Mouse (Mus musculus) hindbrain, postnatal 0 days (tissue): ENCODE measurements at regions not wholly inside any gene's neighbourhood (a gene's known extent, or its start where the extent isn't known, plus 50 kb on each side); places are given as distances from the start of the nearest gene placed in this dataset.

Experiments
- ATAC-seq: fragments of 200-750 bp; cut with Nextera tagmentation; 2 replicates; pipeline ENCODE4 v1.8.0; 2017; ENCODE audit warnings: mild to moderate bottlenecking, moderate TSS enrichment, moderate library complexity
- DNase-seq: peaks from one replicate; pipeline ENCODE4 v3.0.0-alpha.2; 2015; ENCODE audit warnings: low spot score
- H3K27ac ChIP-seq: fragments of 300-500 bp; sonication (generic); 2 replicates; pipeline ENCODE4 v1.5.1; 2014; ENCODE audit warnings: mild to moderate bottlenecking
- H3K27me3 ChIP-seq: fragments of 300-500 bp; sonication (generic); 2 replicates; pipeline ENCODE4 v1.6.1; 2014; ENCODE audit warnings: low read length, mixed read lengths; ENCODE audit not compliant: insufficient read depth
- H3K36me3 ChIP-seq: fragments of 300-500 bp; sonication (generic); 2 replicates; pipeline ENCODE4 v1.6.1; 2014; ENCODE audit warnings: low read length, mixed read lengths; ENCODE audit not compliant: insufficient read depth
- H3K4me1 ChIP-seq: fragments of 300-500 bp; sonication (generic); 2 replicates; pipeline ENCODE4 v1.6.1; 2014; ENCODE audit warnings: antibody characterized with exemption, low read length, mixed read lengths; ENCODE audit not compliant: insufficient read depth
- H3K4me2 ChIP-seq: fragments of 300-500 bp; sonication (generic); 2 replicates; pipeline ENCODE4 v1.6.1; 2014; ENCODE audit warnings: low read depth, mild to moderate bottlenecking, low read length, moderate library complexity, mixed read lengths
- H3K4me3 ChIP-seq: fragments of 300-500 bp; sonication (generic); 2 replicates; pipeline ENCODE4 v1.5.1; 2014; ENCODE audit warnings: low read length
- H3K9ac ChIP-seq: fragments of 300-500 bp; sonication (generic); replicated peaks from 2 replicates; pipeline ENCODE4 v1.6.1; 2014; ENCODE audit warnings: mild to moderate bottlenecking, low read length, moderate library complexity, mixed read lengths
- H3K9me3 ChIP-seq: fragments of 300-500 bp; sonication (generic); 2 replicates; pipeline ENCODE4 v1.6.1; 2016; ENCODE audit warnings: low read length, mixed read lengths
- CTCF ChIP-seq: IDR thresholded peaks from 2 replicates; pipeline ENCODE4 v1.5.1; 2016; ENCODE audit warnings: antibody characterized with exemption, control low read depth, low read depth
- WGBS: fragments of 180-500 bp; shearing (Covaris S2); extraction: QIAGEN DNeasy Blood & Tissue Kit; methylation state at CpG from one replicate; pipeline ENCODE4 v1.1.7; 2014; 5-methylcytosine and 5-hydroxymethylcytosine counted together

DNA sequence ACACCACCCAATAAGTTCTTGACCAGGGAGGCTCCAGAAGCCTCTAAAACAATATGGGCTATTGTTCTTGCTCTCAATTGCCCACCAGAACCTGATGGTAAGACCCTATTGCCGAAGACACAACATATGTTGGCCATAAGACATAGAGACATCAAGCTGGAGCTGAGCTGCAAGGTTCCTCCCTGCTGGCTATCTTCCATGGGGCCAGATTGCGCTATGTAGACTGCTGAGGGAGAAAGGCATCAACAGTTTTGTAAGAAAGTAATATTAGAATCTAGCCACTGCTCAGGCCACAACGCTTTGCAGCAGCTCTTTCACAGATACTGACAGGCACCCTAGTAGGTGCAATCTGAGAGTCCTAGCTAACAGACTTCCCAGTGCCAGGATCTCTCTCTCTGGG, 144.2 kb downstream of the Erv3 start:
- TF ChIP-seq CTCF: no peak
- no peaks in the 10 kb centered on the region for H3K9me3 ChIP-seq
- no peak overlapping the region for H3K27ac ChIP-seq
- no peak for ATAC-seq
- H3K9ac ChIP-seq: no peak overlapping the region
- WGBS: 79% methylated on average over 3 of the region's 3 CpGs
- H3K27me3 ChIP-seq: no peaks in the 10 kb centered on the region
- DNase-seq: no peak
- H3K4me2 ChIP-seq: no peak overlapping the region
- H3K4me3 ChIP-seq: no peak overlapping the region
- H3K36me3 ChIP-seq: no peaks in the 10 kb centered on the region
- no peaks in the 10 kb centered on the region for H3K4me1 ChIP-seq

DNA sequence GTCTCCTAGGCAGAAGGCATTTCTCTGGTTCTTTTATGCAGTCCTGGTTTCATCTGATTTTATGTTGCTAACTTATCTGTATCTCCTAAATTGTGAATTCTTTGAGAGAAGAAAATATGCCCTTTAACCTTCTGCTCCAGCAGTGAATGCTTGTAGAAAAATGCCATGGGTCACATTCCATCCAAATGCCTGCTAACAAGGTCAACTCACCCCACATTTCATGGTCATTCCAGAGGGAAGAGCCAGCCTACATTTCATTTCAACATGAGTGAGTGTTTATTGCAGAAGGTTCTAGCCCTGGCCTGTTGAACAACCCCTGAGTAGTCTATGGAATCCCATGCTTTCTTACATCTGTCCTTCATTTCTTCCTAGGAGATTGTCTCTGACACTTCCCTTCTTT, 147.7 kb downstream of the Erv3 start:
- Histone ChIP-seq H3K4me3 (no peak overlapping the region), H3K27ac (no peak overlapping the region), H3K4me2 (no peak overlapping the region), H3K9ac (no peak overlapping the region), H3K27me3 (no peaks in the 10 kb centered on the region), H3K9me3 (no peaks in the 10 kb centered on the region), H3K4me1 (no peaks in the 10 kb centered on the region), H3K36me3 (no peaks in the 10 kb centered on the region)
- ATAC-seq: no peak
- DNase-seq: no peak
- no peak for TF ChIP-seq CTCF

DNA sequence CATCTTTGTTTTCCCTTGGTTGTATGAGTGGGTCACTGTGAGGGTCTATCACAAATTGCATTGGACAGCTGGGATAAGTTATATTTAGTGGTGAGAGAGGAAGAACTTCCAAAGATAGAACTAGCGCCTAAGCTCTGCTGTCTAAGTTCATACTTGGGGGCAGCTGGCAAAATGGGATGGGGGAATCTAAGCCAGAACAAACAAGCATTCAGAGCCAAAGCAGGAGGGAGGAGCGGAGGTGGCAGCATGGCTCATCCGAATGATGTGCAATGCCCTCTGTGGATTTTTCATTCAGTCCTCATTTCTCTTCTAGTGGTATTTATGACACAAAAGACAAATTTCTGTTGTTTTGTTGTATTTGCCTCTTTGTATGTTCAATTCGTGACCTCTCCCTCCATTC, 144.5 kb upstream of the Adra1d start:
- DNase-seq: no peak
- no peak for ATAC-seq
- 73% methylated on average over 4 of the region's 4 CpGs for WGBS
- no peak overlapping the region for H3K27ac ChIP-seq
- no peaks in the 10 kb centered on the region for H3K27me3 ChIP-seq
- H3K9me3 ChIP-seq: no peaks in the 10 kb centered on the region
- H3K4me1 ChIP-seq: no peaks in the 10 kb centered on the region
- H3K9ac ChIP-seq: no peak overlapping the region
- H3K4me3 ChIP-seq: no peak overlapping the region
- no peak overlapping the region for H3K4me2 ChIP-seq
- no peaks in the 10 kb centered on the region for H3K36me3 ChIP-seq
- TF ChIP-seq CTCF: no peak

DNA sequence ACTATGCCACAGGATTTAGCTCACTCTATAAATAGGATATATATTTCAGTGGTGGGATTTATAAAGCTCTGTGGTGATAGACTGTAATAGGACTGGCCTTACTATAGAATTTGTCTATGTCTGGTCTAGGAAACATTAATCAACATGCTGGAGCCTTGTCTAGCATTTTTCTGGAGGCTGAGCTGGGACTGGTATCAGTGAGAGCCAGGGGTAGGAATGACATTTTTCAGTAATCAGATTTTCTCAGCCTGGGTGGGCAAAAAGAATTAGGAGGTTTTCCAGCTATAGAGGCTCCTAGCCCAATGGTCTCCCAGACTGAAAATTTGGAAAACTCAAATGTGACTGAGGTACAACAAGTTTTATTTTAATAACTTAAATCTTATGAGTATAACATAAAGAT, 142.3 kb upstream of the Adra1d start:
- no peaks in the 10 kb centered on the region for H3K27me3 ChIP-seq
- no peak overlapping the region for H3K9ac ChIP-seq
- no peaks in the 10 kb centered on the region for H3K36me3 ChIP-seq
- no peak for DNase-seq
- H3K27ac ChIP-seq: no peak overlapping the region
- H3K9me3 ChIP-seq: no peaks in the 10 kb centered on the region
- no peak for TF ChIP-seq CTCF
- H3K4me3 ChIP-seq: no peak overlapping the region
- ATAC-seq: no peak
- H3K4me2 ChIP-seq: no peak overlapping the region
- no peaks in the 10 kb centered on the region for H3K4me1 ChIP-seq

DNA sequence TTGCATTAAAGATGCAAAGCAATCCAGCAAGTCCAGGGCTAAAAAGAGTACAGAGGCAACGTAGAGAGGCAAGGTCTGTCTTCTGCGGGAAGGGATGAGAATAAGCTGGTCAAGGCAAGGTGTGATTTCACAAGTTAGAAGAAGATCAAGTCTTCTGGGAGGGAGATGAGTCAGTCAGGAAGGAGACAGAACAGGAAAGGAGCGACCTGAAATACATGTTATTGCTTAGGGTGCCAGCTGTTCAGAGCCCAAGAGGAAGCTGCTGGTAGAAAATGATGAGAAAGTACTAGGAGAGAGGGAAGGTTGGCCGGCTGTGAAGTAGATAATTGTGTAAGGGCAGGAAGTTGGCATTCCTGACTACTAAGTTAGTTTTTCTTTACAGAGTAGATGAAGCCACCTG, 140.1 kb upstream of the Adra1d start:
- no peak for TF ChIP-seq CTCF
- Histone ChIP-seq H3K4me1 (no peaks in the 10 kb centered on the region), H3K4me2 (no peak overlapping the region), H3K27ac (no peak overlapping the region), H3K36me3 (no peaks in the 10 kb centered on the region), H3K27me3 (no peaks in the 10 kb centered on the region), H3K9me3 (no peaks in the 10 kb centered on the region), H3K9ac (no peak overlapping the region), H3K4me3 (no peak overlapping the region)
- WGBS: 83% methylated on average over 4 of the region's 4 CpGs
- ATAC-seq: no peak
- DNase-seq: no peak

DNA sequence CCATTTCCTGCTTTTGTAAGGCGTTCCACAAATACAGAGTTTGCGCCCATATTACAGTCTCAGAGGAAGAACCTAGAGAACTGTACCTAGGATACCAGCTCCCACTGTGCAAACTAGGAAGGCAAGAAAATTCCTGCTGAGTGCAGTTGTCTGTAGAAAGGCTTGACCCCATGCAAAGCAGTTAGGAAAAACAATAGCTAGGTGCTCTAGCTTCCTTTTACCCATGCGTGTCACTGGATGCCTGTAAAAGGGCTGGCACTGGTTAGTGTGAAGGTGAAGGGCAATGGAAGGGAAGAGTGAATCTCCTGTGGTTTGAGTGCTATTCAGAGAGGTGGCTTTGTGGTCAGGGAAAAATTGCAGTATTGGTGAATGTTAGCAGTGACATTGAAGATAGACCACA, 137.7 kb upstream of the Adra1d start:
- Histone ChIP-seq H3K27me3 (no peaks in the 10 kb centered on the region), H3K27ac (no peak overlapping the region), H3K9ac (no peak overlapping the region), H3K9me3 (no peaks in the 10 kb centered on the region), H3K4me2 (no peak overlapping the region), H3K4me3 (no peak overlapping the region), H3K36me3 (no peaks in the 10 kb centered on the region), H3K4me1 (no peaks in the 10 kb centered on the region)
- ATAC-seq (no peak), DNase-seq (no peak)
- 92% methylated on average over 3 of the region's 3 CpGs for WGBS
- TF ChIP-seq CTCF: no peak

DNA sequence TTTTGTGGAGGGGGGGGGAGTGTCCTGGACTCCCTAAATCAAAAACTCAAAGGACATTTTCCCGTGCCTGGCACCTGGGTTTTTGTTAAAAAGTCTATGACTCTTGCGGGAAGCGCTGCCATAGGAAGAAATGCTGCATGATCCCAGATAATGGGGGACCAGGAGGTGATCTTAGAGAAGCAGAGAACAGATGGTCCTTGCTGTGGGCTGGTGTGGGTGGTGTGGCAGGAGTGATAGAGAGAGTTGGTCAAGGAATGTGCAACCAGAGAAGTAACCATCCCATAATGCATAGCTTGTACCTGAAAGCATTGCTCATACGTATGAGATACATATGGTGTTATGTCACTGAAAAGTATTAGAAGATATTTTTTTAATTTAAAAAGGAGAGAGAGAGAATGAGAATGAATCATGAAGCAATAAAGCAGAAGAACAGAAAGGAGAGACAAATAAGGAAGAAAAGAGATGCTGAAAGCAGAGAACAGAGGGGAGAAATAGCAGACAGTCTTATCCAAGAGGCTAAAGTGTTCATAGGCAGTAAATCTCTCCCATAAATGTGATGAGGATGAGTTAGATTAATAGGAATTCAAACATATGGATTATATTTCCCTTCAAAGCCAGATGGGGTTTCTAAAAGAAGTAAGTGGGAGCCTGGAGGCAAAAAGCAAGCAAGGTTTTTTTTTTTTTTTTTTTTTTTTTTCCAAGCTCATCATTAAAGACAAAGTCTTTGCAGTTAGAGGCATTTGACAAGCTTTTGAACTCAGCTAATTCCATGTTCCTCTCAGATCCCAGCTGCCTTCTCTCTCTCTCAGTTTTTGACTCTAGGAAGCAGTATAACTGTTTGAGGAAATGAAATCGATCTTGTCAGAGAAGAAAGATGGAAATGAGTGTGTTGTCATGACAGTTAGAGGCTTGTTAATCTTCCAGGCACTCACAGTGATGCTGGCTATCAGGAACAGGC, 136.2 kb upstream of the Adra1d start:
- H3K4me1 ChIP-seq: no peaks in the 10 kb centered on the region
- no peak overlapping the region for H3K4me3 ChIP-seq
- DNase-seq: no peak
- no peak overlapping the region for H3K9ac ChIP-seq
- H3K4me2 ChIP-seq: no peak overlapping the region
- H3K27me3 ChIP-seq: no peaks in the 10 kb centered on the region
- no peak for ATAC-seq
- H3K36me3 ChIP-seq: no peaks in the 10 kb centered on the region
- no peaks in the 10 kb centered on the region for H3K9me3 ChIP-seq
- no peak for TF ChIP-seq CTCF
- no peak overlapping the region for H3K27ac ChIP-seq
- WGBS: 83% methylated on average over 5 of the region's 5 CpGs
